Mouse (Mus musculus): ENCODE results near the gene Clec3b.

DNA sequence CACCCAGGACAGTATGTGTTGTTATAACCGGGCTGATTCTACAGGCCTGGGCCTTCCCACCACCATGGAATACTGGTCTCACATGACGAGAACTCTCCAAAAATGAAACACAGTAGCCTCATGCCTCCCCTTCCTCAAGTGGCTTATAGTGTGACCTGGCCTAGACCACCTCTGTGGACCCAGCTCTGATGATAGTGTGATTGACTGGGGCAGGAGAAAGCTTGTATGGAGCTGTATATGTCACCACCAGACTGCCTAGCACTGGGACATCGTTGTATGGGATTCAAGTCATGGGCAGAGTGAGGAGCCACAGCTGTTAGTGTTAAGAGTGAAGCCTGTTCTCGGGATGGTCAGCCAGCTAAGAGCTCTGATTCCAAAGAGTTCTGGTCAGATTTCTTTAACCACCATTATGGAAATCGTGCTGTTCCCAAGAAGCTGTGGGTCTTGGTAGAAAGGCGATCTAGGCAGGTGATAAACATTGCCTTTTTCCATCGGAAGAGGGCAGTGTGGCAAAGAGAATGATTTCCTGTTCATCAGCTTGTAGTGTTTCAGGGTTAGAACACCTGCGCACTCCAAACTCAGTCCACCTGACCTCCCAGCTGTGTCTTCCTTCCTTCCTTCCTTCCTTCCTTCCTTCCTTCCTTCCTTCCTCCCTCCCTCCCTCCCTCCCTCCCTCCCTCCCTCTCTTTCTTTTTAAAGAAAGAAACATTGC is 7.5 kb downstream of the Clec3b start:
- TF ChIP-seq CTCF (IDR thresholded peaks at IDR 0.05; ENCODE audit: low read depth) (peak; percentile 69), EP300 (IDR thresholded peaks at IDR 0.05; ENCODE audit: low read depth) (no peak)

Data from liver, postnatal 0 days (tissue).